In genomic region chr8:110519790-110520189, GRCm38 (mm10) we compare ENCODE assay signal across 23 mouse cellular contexts.
DNase-seq lines count a peak whose midpoint lies in the region; TF ChIP-seq lines count a peak whose summit lies in the region.
"Had no signal": no experiment of that assay in that cellular context is flagged by ENCODE, and none has a peak within 500 bp of the region (broad histone marks: within the 10 kb centered on the region; RNA-seq: fewer than 3 reads in every experiment).

No protein-coding gene starts in this region.

- H3K27me3 ChIP-seq in heart, embryonic 10.5 days (ENCODE audit: insufficient read depth, poor library complexity, severe bottlenecking), result no peaks in the 10 kb centered on the region
- no peaks in the 10 kb centered on the region for H3K27me3 ChIP-seq in E14TG2a.4 (ENCODE audit: insufficient read depth, low read length)
- H3K27me3 ChIP-seq: forebrain, embryonic 13.5 days; heart, embryonic 12.5 days; heart, embryonic 15.5 days had no signal

- H3K9me3 ChIP-seq in heart, embryonic 10.5 days, result no peaks in the 10 kb centered on the region
- H3K9me3 ChIP-seq in E14TG2a.4 (ENCODE audit: low read length) (no peaks in the 10 kb centered on the region), ES-E14 (ENCODE audit: control insufficient read depth, insufficient read depth, low read depth, low read length) (no peaks in the 10 kb centered on the region)
- H3K9me3 ChIP-seq: forebrain, embryonic 10.5 days; forebrain, embryonic 13.5 days; heart, embryonic 12.5 days; heart, embryonic 15.5 days had no signal

- TF ChIP-seq CTCF in E14TG2a.4 (conservative IDR thresholded peaks at IDR 0.05; ENCODE audit: low read length), result no peak

- intact Hi-C loops in left cerebral cortex, postnatal 14 days (cut with DNase I), result loop anchor here (10.0 kb wide), 1 partner anchor 85 kb away; no protein-coding TSS in a partner anchor

- H3K27ac ChIP-seq in heart, embryonic 10.5 days, result no peak overlapping the region
- peak overlapping the region; percentile 50; the same call in 1 of the 2 replicates for H3K27ac ChIP-seq in ES-E14 (ENCODE audit: insufficient read depth, low read depth, low read length, poor library complexity, severe bottlenecking)
- H3K27ac ChIP-seq: forebrain, embryonic 10.5 days; forebrain, embryonic 13.5 days; heart, embryonic 15.5 days; hindbrain, embryonic 14.5 days; hindbrain, postnatal 0 days had no signal

- H3K4me1 ChIP-seq in heart, embryonic 10.5 days, result no peaks in the 10 kb centered on the region
- H3K4me1 ChIP-seq in E14TG2a.4 (replicated peaks; ENCODE audit: low read depth, low read length) (peaks cover 62% of the 10 kb centered on the region), ES-E14 (ENCODE audit: control insufficient read depth in 2 of 2, insufficient read depth in 2 of 2, low read length in 2 of 2, poor library complexity in 1 of 2) (peaks cover 10 to 12% of the 10 kb centered on the region in 2 experiments)
- H3K4me1 ChIP-seq: forebrain, embryonic 10.5 days; forebrain, embryonic 13.5 days; heart, embryonic 12.5 days; heart, embryonic 15.5 days had no signal

- 76% methylated on average over 7 of the region's 7 CpGs for WGBS in heart, embryonic 10.5 days

- in situ Hi-C loops in ES-E14 (cut with MboI; ENCODE audit: low sequenced_read_pairs in 2 of 2, unreplicated experiment in 2 of 2), result no loop called here

- no peak overlapping the region for H3K9ac ChIP-seq in ES-E14 (ENCODE audit: insufficient read depth, low read depth, low read length, poor library complexity, severe bottlenecking)
- H3K9ac ChIP-seq: forebrain, embryonic 13.5 days; heart, embryonic 12.5 days; heart, embryonic 15.5 days; hindbrain, embryonic 14.5 days had no signal

- no peak overlapping the region for H3K4me3 ChIP-seq in heart, embryonic 10.5 days
- peak overlapping the region; percentile 53; the same call in 1 of the 2 replicates for H3K4me3 ChIP-seq in E14TG2a.4 (replicated peaks; ENCODE audit: low read length)
- no peak overlapping the region; a peak in 1 of 4 replicates for H3K4me3 ChIP-seq in ES-E14 (ENCODE audit: insufficient read depth in 1 of 2, low read depth in 1 of 2, low read length in 2 of 2, poor library complexity in 1 of 2, severe bottlenecking in 1 of 2)
- H3K4me3 ChIP-seq: forebrain, embryonic 10.5 days; forebrain, embryonic 13.5 days; heart, embryonic 12.5 days; heart, embryonic 15.5 days had no signal

- H3K36me3 ChIP-seq in heart, embryonic 10.5 days, result no peaks in the 10 kb centered on the region
- H3K36me3 ChIP-seq in E14TG2a.4 (ENCODE audit: insufficient read depth, low read length) (peaks cover 25% of the 10 kb centered on the region), ES-E14 (ENCODE audit: control insufficient read depth, insufficient read depth, low read length, poor library complexity, severe bottlenecking) (no peaks in the 10 kb centered on the region)
- H3K36me3 ChIP-seq: forebrain, embryonic 10.5 days; heart, embryonic 12.5 days; heart, embryonic 15.5 days had no signal

- DNase-seq in heart, embryonic 10.5 days (ENCODE audit: low spot score), result peak; percentile 55
- DNase-seq in heart, adult 9 months (ENCODE audit: low spot score in 2 of 2), result no peak
- DNase-seq in ES-E14 (ENCODE audit: low read depth, low spot score) (peak; percentile 47), ZHBTc4 (ENCODE audit: low read depth, low spot score) (peak; percentile 93)
- DNase-seq in right cerebral cortex, adult 2 months (ENCODE audit: low spot score in 2 of 2), result no peak
- DNase-seq in cerebellum, postnatal 25 days, result no peak
- no peak for DNase-seq in left cerebral cortex, postnatal 14 days (ENCODE audit: low spot score in 2 of 2)
- DNase-seq: adrenal gland, adult 2 months; adrenal gland, postnatal 14 days; cerebellum, adult 11 months; cerebellum, adult 2 months; cerebellum, adult 9-11 months; gastrocnemius, postnatal 10 days; gastrocnemius, postnatal 36 days; heart, postnatal 4 days; kidney, adult 18-20 months had no signal

TF ChIP-seq in ES-E14, 5 proteins besides CTCF, POLR2A, EP300 and RAD21:
- TF ChIP-seq CHD2 (IDR thresholded peaks at IDR 0.05; ENCODE audit: low read depth, low read length) (no peak), ZNF384 (IDR thresholded peaks at IDR 0.05; ENCODE audit: low read depth, low read length) (no peak), HCFC1 (IDR thresholded peaks at IDR 0.05; ENCODE audit: borderline replicate concordance, insufficient read depth, low read length) (no peak), MAFK (IDR thresholded peaks at IDR 0.05; ENCODE audit: insufficient read depth, low read depth, low read length) (no peak), ZC3H11A (IDR thresholded peaks at IDR 0.05; ENCODE audit: borderline replicate concordance, low read depth, low read length) (no peak)

Comparison
In these comparisons a context has a peak if more than half of its experiments do, and no peak if none do; other contexts are left out.
1. DNase-seq: peak in heart, embryonic 10.5 days (single experiment), ES-E14 (single experiment) and ZHBTc4 (single experiment); none in heart, adult 9 months (0 of 2), right cerebral cortex, adult 2 months (0 of 2), cerebellum, postnatal 25 days (0 of 2) and left cerebral cortex, postnatal 14 days (0 of 2).